Mouse (Mus musculus): ENCODE data around the gene Wdr91.

The Wdr91 gene

DNA sequence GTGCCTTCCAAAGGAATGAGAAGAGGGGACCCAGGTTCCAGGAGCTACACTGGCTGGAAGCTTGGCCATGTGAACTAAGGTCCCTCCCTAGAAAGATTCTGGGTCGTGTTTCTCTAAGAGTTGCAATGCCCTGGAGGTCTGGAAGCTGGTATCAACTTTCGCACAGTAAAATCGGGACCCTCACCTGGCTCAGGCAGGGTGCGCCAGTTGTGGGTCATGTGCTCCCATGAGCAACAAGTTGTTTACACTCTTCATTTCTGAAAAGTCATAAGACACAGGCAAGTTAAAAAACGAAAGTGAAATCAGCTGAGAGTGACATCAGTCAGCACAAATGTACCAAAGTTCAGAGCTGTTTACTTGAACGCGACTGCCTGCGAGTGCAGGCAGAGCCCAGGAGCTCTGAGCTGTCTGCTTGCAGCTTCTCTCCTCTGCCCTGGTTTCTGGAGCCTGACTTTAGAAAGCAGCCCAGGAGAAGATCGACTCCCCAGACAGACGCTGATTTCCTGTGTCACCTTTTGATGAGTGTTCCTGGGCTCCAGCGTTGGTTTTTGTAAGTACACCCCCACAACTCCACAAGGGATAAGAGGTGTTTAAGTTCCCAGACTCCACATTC, 47.8 kb downstream of the Wdr91 start, which contains the start of gene Tmem140:
Gene Tmem140, plus strand, starts transcription at position 356 of the 613 bp plus-strand sequence.
- DNase-seq (ENCODE audit: low read depth, low spot score): no peak

DNA sequence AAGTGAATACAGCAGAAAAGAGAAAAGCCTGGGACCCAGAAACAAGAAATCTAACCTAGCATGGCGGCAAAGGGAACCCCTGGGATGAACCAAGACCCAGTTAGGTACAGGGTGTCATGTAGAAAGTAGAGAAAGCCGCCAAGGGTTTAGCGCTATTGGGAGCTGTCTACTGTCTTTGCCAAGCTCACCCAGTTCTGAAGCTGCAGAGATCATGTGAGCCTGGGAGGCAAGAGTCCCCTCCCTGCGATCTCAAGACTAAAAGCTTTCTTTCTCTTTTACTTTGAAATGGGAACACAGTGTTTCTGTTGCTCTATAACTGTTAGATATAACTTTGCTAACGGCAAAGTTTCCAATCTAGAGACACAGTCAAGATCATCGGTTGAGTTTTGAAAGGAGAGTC, 48.3 kb downstream of the Wdr91 start:
- no peak for DNase-seq (ENCODE audit: low read depth, low spot score)

DNA sequence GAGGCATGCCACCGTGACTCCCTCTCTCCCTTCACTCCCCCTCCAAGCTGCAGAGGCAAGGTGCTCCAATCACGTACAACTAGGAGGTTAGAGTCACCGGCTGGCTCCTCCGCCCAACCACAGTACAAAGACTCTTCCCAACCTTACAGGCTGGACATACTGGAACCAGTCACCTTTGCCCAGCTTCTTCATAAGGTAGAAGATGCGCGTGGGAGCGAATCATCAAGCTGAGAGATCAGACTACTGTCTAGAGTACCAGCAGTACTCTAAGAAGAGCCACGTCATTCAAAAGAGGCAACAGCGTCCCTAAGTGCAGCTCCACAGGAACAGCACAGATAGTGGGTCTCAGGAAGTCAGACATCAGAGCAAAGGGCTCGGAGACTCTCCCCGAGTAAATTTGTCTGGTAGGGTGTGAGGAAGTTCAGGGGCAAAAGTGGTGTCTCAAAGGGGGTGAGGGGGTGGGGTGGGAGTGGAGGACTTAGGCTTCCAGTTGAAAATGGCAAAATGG, 49.1 kb downstream of the Wdr91 start:
- no peak for DNase-seq (ENCODE audit: low read depth, low spot score)

DNA sequence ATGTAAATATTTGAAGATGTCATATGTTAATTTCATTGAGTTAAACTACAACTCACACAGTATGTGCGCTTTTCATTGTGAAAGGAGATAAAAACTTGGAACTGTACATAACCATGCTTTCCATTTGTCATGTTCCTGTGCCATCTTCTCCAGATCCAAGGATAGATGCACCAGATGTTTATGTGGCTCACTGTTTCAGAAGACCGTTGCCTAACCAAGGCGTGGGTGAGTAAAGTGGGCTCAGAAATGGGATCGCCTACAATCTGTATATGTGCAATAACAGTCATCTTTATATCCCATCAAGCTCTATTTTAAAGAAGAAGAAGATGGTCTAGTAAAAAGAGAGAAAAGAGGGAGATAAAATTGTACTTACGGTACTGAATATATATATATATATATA, 78.3 kb downstream of the Wdr91 start:
- no peak for DNase-seq (ENCODE audit: low read depth, low spot score)
